Mouse (Mus musculus) left cerebral cortex, postnatal 25 days (tissue): Measurements from ENCODE around the gene Sds. TPM values are rescaled to one million over a fixed set of nuclear protein-coding genes. Genes with fewer than 3 reads are reported as not detected.

Experiments
- total RNA-seq, 2 experiments: library from RNA; stranded (reverse); gene quantifications; 2 replicates each; pipeline ENCODE4 v1.2.3; 2021

Gene Sds
- total RNA-seq, 2 experiments from 2014 or later: 0.27 TPM; not detected in 1

Other genes with a start within 250 kb of the Sds start
- gene Lhx5, start 44.8 kb upstream of the Sds start, total RNA-seq: under 1 TPM; 0.21 to 0.25 TPM
- gene Sdsl, start 3.7 kb upstream of the Sds start, total RNA-seq: 1 to 10 TPM; 4.6 to 6.4 TPM
- gene Plbd2, start 27.1 kb downstream of the Sds start, total RNA-seq: 10 to 100 TPM; 56.9 to 58.9 TPM
- gene Slc8b1, start 34.6 kb downstream of the Sds start, total RNA-seq: 1 to 10 TPM; 5.9 to 6.0 TPM
- gene Tpcn1, start 112.1 kb downstream of the Sds start, total RNA-seq: 10 to 100 TPM; 33.9 to 39.4 TPM
- gene Iqcd, start 112.5 kb downstream of the Sds start, total RNA-seq: under 1 TPM; 0.32 to 0.48 TPM
- gene Rita1, start 136.1 kb downstream of the Sds start, total RNA-seq: 10 to 100 TPM; 31.4 to 32.6 TPM
- gene Ddx54, start 136.2 kb downstream of the Sds start, total RNA-seq: 10 to 100 TPM; 38.7 to 39.6 TPM
- gene Cfap73, start 157.7 kb downstream of the Sds start, total RNA-seq: not detected
- 10 to 100 TPM; 81.0 to 82.3 TPM for gene Rasal1, start 172.3 kb downstream of the Sds start, total RNA-seq
- 10 to 100 TPM; 68.9 to 71.2 TPM for gene Dtx1, start 235.4 kb downstream of the Sds start, total RNA-seq